Mouse (Mus musculus): ENCODE results near the gene Chrne.

- no peak for TF ChIP-seq CTCF (IDR thresholded peaks at IDR 0.05; ENCODE audit: low read depth)
- TF ChIP-seq EP300 (IDR thresholded peaks at IDR 0.05; ENCODE audit: low read depth) = no peak
These were observed 16.6 kb upstream of the Chrne start for GRCm38 (mm10) chr11:70635601-70636000.

Measured in liver, embryonic 14.5 days (tissue).